Mouse (Mus musculus): ENCODE measurements around the gene Ldb3.

DNA sequence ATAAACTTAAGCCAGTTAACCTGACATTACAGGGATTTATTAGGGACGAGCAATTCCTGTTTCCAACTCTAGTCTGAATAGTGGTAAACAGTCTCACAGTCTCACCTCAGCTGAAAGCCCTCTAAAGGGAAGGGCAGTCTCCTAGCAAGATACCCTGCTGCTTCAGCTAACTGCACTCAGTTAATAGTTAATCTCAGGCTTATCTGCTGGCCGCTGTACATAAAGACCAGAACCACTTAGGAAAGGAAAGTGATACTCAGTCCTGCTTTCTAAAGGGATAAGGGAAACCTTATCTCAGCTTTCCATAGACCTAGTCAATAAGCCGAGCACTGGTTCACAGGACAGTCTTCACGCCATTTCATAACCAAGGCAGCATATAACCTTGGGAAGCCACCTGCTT is 52.6 kb downstream of the Ldb3 start:
- TF ChIP-seq POLR2A (IDR thresholded peaks at IDR 0.05; ENCODE audit: extremely low read depth, insufficient read depth, low read length) (no peak), CTCF (IDR thresholded peaks at IDR 0.05; ENCODE audit: extremely low read depth, insufficient read depth, low read length) (no peak)

All from cortical plate, adult 2 months (tissue).